In the genomic region with DNA sequence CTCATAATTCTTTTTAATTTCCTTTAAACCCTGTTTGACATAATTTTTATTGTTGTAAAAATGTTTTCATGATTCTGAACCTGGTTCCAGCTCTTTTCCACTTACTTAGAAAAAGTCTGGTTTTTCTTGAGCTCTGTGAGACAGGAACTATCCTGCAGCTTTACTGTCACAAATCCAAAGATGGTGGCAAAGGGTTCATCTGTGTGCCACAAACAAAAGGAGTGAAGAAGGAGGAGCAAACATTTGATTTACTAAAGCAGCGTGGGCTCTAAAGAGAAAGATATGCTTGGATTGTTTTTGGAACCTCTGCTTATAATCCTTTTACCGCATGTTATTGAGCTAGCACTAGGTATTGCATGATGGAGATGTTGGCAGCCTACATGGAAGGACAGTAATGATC, we compare ENCODE assay signal across 15 mouse cellular contexts. TPM values are rescaled to one million over a fixed set of nuclear protein-coding genes. Genes with fewer than 3 reads are reported as not detected.
"Had no signal": no experiment of that assay in that cellular context is flagged by ENCODE, and none has a peak within 500 bp of the region (broad histone marks: within the 10 kb centered on the region; RNA-seq: fewer than 3 reads in every experiment).

No protein-coding gene starts in this region.

- H3K36me3 ChIP-seq: kidney, embryonic 15.5 days; liver, embryonic 15.5 days; stomach, embryonic 15.5 days had no signal

- H3K4me2 ChIP-seq: kidney, embryonic 15.5 days; liver, embryonic 11.5 days; liver, embryonic 15.5 days; stomach, embryonic 15.5 days had no signal

- H3K4me3 ChIP-seq: kidney, embryonic 15.5 days; liver, embryonic 15.5 days; stomach, embryonic 15.5 days had no signal

- H3K27ac ChIP-seq: kidney, embryonic 15.5 days; liver, embryonic 15.5 days; stomach, embryonic 15.5 days had no signal

- H3K9ac ChIP-seq: kidney, embryonic 15.5 days; liver, embryonic 15.5 days; stomach, embryonic 15.5 days had no signal

- H3K27me3 ChIP-seq: kidney, embryonic 15.5 days; stomach, embryonic 15.5 days had no signal

- DNase-seq: kidney, adult 2 months; kidney, postnatal 14 days; left cerebral cortex, postnatal 4 days; lung, adult 2 months; lung, postnatal 36 days; right cerebral cortex, postnatal 14 days; thymus, adult 2 months; thymus, postnatal 25 days had no signal

- H3K9me3 ChIP-seq: kidney, embryonic 15.5 days; liver, embryonic 15.5 days; stomach, embryonic 15.5 days had no signal

- H3K4me1 ChIP-seq: kidney, embryonic 15.5 days; stomach, embryonic 15.5 days had no signal

- ATAC-seq: intestine, embryonic 16.5 days; lung, postnatal 0 days had no signal

RNA-seq across cellular contexts. Expression of a gene that starts 4.0 kb away (rescaled TPM):
- total RNA-seq: megakaryocyte progenitor cell, adult 5-6 weeks had no signal
